In the genomic region with DNA sequence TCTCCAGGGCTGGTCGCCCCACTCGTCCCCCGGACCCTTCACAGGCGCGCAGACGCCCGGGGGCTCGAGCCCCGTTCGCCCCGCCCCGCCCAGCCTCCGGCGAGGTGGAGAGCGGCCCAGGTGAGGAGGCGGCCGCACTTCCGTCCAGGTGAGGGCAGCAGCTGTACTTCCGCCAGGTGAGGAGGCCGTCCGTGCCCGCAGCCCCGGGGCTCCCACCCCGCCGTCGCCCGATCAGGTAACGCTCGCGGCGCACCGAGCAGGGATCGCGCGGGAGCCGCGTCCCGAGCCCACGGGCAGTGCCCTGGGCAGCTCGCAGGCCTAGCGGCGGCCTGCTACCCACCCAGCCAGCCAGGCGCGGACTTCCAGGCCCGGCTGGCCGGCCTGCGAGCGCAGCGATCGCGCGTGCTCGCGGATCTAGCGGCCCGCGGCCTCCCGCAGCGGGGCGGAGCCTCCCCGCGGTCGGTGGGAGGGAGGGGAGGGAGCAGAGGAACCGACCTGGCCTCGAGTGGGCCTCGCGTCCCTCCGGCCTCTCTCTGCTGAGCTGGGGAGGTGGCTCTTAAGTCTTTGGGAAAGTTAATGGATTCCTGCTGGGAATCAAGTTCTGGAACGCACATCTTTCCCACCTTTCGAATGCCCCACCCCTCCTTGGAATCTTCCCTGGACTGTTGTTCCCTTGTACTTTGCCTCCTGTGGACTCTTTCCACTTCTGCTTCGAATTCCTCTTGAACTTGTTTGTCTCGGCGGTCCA, we compare ENCODE assay signal across 8 mouse cellular contexts. TPM values are rescaled to one million over a fixed set of nuclear protein-coding genes. Genes with fewer than 3 reads are reported as not detected.
DNase-seq lines count a peak whose midpoint lies in the region; ATAC-seq and TF ChIP-seq lines count a peak whose summit lies in the region.

A gene (plus strand): TSS at position 96 of the 748 bp plus-strand sequence.

- peak within 1 kb of the TSS; percentile 92 for H3K4me2 ChIP-seq in hindbrain, postnatal 0 days (ENCODE audit: low read depth, low read length)

- H3K4me1 ChIP-seq in hindbrain, postnatal 0 days (ENCODE audit: insufficient read depth, low read length), result no peaks in the 10 kb centered on the region

- no peak for TF ChIP-seq CTCF in hindbrain, postnatal 0 days (IDR thresholded peaks at IDR 0.05; ENCODE audit: low read depth)

- 2% methylated on average over 71 of the region's 73 CpGs for WGBS in hindbrain, postnatal 0 days

- H3K9ac ChIP-seq in hindbrain, postnatal 0 days (replicated peaks; ENCODE audit: low read length), result peak within 1 kb of the TSS; percentile 99

- H3K27ac ChIP-seq in hindbrain, postnatal 0 days, result peak within 1 kb of the TSS; percentile 84

- no peaks in the 10 kb centered on the region for H3K9me3 ChIP-seq in hindbrain, postnatal 0 days (ENCODE audit: low read length)

- peak within 1 kb of the TSS; percentile 85 for H3K4me3 ChIP-seq in hindbrain, postnatal 0 days (ENCODE audit: low read length)

- DNase-seq in T-cell, adult 2 months (ENCODE audit: low spot score), result peak; percentile 62
- DNase-seq in gastrocnemius, postnatal 10 days, result peak; percentile 60
- DNase-seq in hindbrain, postnatal 0 days (ENCODE audit: low spot score), result peak; percentile 79
- DNase-seq in left cerebral cortex, adult 18-20 months (ENCODE audit: low spot score in 2 of 2), result peak; percentile 31 to 69
- peak; percentile 75 for DNase-seq in lung, postnatal 36 days
- DNase-seq in retina, postnatal 7 days (ENCODE audit: low read depth, low spot score), result peak; percentile 51
- peak; percentile 79 for DNase-seq in urinary bladder, adult 2 months (ENCODE audit: low spot score)

- no peaks in the 10 kb centered on the region for H3K27me3 ChIP-seq in hindbrain, postnatal 0 days (ENCODE audit: insufficient read depth, low read length)

- peak; percentile 69 for ATAC-seq in common myeloid progenitor, adult 5-6 weeks (replicated peaks; ENCODE audit: low read depth, poor library complexity, severe bottlenecking)
- ATAC-seq in hindbrain, postnatal 0 days, result peak; percentile 93

- no peaks in the 10 kb centered on the region for H3K36me3 ChIP-seq in hindbrain, postnatal 0 days (ENCODE audit: insufficient read depth, low read length)

RNA-seq across cellular contexts. Expression of the gene that starts here (rescaled TPM):
- 7.8 and 12.5 TPM in 2 replicates for total RNA-seq in common myeloid progenitor, adult 5-6 weeks (2017)
- total RNA-seq in gastrocnemius, postnatal 10 days (2021), result 1 to 10 TPM; 4.7 to 5.9 TPM
- total RNA-seq in hindbrain, postnatal 0 days (2014; rRNA removed), result 15.3 and 24.6 TPM in 2 replicates
- 10.3 and 11.6 TPM in 2 replicates for polyA plus RNA-seq in hindbrain, postnatal 0 days (2015; fragmentation: Nextera tagmentation; extraction: Ambion mirVana)
- 10 to 100 TPM; 11.8 to 14.7 TPM for total RNA-seq in left cerebral cortex, adult 18-20 months (2021)
- polyA plus RNA-seq in urinary bladder, adult 2 months (2012; rRNA removed), result 17.6 and 18.7 TPM in 2 replicates

Comparison
In these comparisons a context has a peak if more than half of its experiments do, and no peak if none do; other contexts are left out.
1. Peak in every context shown above with its lines: DNase-seq, ATAC-seq, H3K4me3 ChIP-seq and H3K27ac ChIP-seq.